Mouse (Mus musculus) lung, embryonic 14.5 days (tissue): ENCODE data around the gene Ablim1. TPM values are rescaled to one million over a fixed set of nuclear protein-coding genes. Genes with fewer than 3 reads are reported as not detected.

Experiments
- ATAC-seq: fragments of 200-750 bp; cut with Nextera tagmentation; 2 replicates; pipeline ENCODE4 v1.8.0; 2017; ENCODE audit warnings: mild to moderate bottlenecking, moderate TSS enrichment, moderate library complexity; ENCODE audit not compliant: insufficient read depth
- DNase-seq: peaks from one replicate; pipeline ENCODE4 v3.0.0-alpha.2; 2015
- H3K27ac ChIP-seq: fragments of 300-500 bp; sonication (generic); 2 replicates; pipeline ENCODE4 v1.5.1; 2014; ENCODE audit warnings: low read depth, mild to moderate bottlenecking, moderate library complexity
- H3K27me3 ChIP-seq: fragments of 300-500 bp; sonication (generic); 2 replicates; pipeline ENCODE4 v1.6.1; 2014; ENCODE audit warnings: low read length, control low read depth; ENCODE audit not compliant: insufficient read depth
- H3K36me3 ChIP-seq: fragments of 300-500 bp; sonication (generic); 2 replicates; pipeline ENCODE4 v1.6.1; 2014; ENCODE audit warnings: control low read depth; ENCODE audit not compliant: insufficient read depth
- H3K4me1 ChIP-seq: fragments of 300-500 bp; sonication (generic); 2 replicates; pipeline ENCODE4 v1.6.1; 2014; ENCODE audit warnings: antibody characterized with exemption, control low read depth; ENCODE audit not compliant: insufficient read depth
- H3K4me2 ChIP-seq: fragments of 300-500 bp; sonication (generic); 2 replicates; pipeline ENCODE4 v1.6.1; 2014; ENCODE audit warnings: mild to moderate bottlenecking
- H3K4me3 ChIP-seq: fragments of 300-500 bp; sonication (generic); 2 replicates; pipeline ENCODE4 v1.5.1; 2014; ENCODE audit warnings: low read depth, low read length
- H3K9ac ChIP-seq: fragments of 300-500 bp; sonication (generic); 2 replicates; pipeline ENCODE4 v1.6.1; 2014
- H3K9me3 ChIP-seq: fragments of 300-500 bp; sonication (generic); 2 replicates; pipeline ENCODE4 v1.6.1; 2016; ENCODE audit warnings: low read depth, low read length, control low read depth
- CTCF ChIP-seq: IDR thresholded peaks from 2 replicates; pipeline ENCODE4 v1.5.1; 2016; ENCODE audit warnings: antibody characterized with exemption, low read depth
- WGBS: fragments of 180-500 bp; shearing (Covaris S2); extraction: QIAGEN DNeasy Blood & Tissue Kit; methylation state at CpG from one replicate; pipeline ENCODE4 v1.1.7; 2014; 5-methylcytosine and 5-hydroxymethylcytosine counted together
- polyA plus RNA-seq: library from polyadenylated mRNA; unstranded; fragments of >200 nt; fragmentation: Nextera tagmentation; extraction: Ambion mirVana; gene quantifications from 2 replicates; pipeline ENCODE4 v1.2.1, GENCODE M21; 2014

Ablim1 gene
- polyA plus RNA-seq, 1 experiment from 2014 or later: 39.9 TPM

DNA sequence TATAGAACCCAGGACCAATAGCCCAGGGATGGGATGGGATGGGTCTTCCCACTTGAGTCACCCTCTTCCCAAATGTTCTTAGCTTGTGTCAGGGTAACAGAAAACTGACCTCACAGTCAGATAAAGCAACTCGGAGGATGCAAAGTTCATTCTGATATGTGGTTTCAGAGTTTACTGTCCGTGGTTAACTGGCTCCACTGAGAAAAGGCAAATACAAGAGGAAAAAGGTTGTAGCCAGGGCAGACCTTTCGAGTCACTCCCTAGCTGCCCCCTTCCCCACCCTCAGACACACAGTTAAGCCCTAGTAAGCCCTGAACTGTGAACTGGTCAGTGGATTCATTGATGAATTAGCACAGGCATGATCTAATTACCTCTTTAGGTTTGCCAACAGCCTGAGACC, 7.1 kb upstream of the Ablim1 start:
- no peak overlapping the region for H3K27ac ChIP-seq
- 71% methylated on average over 3 of the region's 3 CpGs for WGBS

DNA sequence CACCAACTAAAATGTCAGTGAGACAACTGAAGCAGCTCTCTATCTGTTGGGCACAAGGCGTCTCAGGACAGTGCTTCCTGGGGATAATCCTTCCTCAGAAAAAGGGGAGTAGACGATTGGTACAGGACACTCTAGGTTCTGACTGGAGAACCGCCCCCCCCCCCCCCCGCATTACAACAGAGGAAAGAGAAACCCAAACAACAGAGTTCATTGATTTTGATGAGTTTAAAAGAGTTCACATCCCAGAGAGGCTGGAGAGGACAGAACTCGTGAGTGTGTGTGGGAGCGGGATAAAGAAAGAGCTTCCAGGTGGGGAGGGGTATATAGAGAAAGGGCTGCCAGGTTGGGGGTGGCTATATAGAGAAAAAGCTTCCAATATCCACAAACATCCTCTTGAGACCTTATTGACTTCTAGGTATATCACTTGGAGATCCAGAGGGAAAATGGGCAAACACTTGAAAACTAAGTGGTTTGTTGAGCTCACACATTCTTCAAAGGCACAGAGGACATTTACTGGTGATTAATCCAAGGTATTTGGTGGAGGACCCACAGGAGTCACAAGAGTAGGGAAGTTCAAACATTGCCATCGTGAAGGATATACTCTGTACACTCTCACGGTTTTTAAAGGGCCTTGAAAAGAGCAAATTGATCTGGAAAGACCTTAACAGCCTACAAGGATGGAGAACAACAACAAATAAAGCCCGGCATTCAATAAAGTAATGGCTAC, 6.1 kb upstream of the Ablim1 start:
- Histone ChIP-seq H3K4me3 (no peak overlapping the region), H3K27me3 (no peaks in the 10 kb centered on the region; the same call in 1 of the 2 replicates), H3K4me1 (no peaks in the 10 kb centered on the region), H3K27ac (no peak overlapping the region), H3K4me2 (no peak overlapping the region), H3K36me3 (no peaks in the 10 kb centered on the region), H3K9me3 (no peaks in the 10 kb centered on the region), H3K9ac (no peak overlapping the region)
- TF ChIP-seq CTCF: no peak
- ATAC-seq (peak; percentile 47; the same call in 1 of the 2 replicates), DNase-seq (peak; percentile 44)
- 51% methylated on average over 9 of the region's 9 CpGs for WGBS

More for the DNA sequence above, 7.1 kb upstream of the Ablim1 start:
- H3K9ac ChIP-seq: no peak overlapping the region
- no peaks in the 10 kb centered on the region for H3K4me1 ChIP-seq
- H3K9me3 ChIP-seq: no peaks in the 10 kb centered on the region
- H3K27me3 ChIP-seq: no peaks in the 10 kb centered on the region; the same call in 1 of the 2 replicates
- TF ChIP-seq CTCF: no peak
- ATAC-seq (no peak), DNase-seq (no peak)
- no peak overlapping the region for H3K4me2 ChIP-seq
- H3K36me3 ChIP-seq: no peaks in the 10 kb centered on the region
- H3K4me3 ChIP-seq: no peak overlapping the region

DNA sequence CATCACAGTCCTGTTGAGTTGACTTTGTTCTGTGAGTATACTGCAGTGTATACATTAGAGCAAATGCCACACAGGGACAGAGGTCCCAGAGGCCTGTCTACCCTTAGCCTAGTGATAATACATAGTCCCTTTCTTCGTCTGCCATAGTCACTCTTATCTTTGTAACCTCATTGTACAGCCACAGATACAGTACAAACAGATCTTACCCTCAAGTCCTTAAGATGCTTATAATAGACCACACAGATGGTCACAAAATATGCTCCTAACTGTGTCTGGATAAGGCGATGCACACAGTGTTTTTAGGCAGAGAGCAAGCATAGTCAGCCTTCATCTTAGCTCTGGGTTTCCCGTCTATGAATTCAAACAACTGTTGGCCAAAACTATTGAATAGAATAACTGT, 1.9 kb upstream of the Ablim1 start:
- H3K27me3 ChIP-seq: peaks cover 16% of the 10 kb centered on the region
- no peaks in the 10 kb centered on the region for H3K4me1 ChIP-seq
- ATAC-seq (no peak), DNase-seq (no peak)
- H3K4me3 ChIP-seq: no peak overlapping the region
- no peaks in the 10 kb centered on the region for H3K36me3 ChIP-seq
- no peak overlapping the region for H3K9ac ChIP-seq
- no peak overlapping the region for H3K27ac ChIP-seq
- 81% methylated on average over 3 of the region's 3 CpGs for WGBS
- no peaks in the 10 kb centered on the region for H3K9me3 ChIP-seq
- no peak overlapping the region for H3K4me2 ChIP-seq
- no peak for TF ChIP-seq CTCF

DNA sequence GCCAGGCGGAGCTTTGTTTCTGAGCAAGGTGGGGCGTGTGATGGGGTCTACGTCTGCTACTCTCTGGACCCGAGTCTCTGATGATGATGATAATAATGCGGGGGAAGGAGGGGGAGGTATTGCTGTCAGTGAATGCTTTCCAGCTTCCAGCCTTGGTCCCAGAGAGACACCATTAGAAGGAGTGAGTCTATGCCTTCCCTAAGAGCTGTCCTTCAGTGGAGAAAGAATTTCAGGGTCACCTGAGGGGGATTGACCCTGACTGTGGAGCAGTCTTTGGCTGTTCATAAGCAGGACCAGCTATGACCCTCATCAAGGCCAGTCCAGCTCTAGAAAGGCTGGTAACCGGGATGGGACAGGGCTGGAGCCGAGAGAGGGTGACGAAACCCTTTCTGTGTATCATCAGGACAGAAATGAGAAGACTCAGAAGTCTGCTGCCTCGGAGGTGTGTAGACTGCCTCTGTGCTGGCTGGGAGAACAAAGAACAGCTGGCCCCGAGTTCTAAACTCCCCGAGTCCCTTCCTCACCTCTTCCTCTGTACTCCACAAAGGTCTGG, 370 bp upstream of the Ablim1 start:
- DNase-seq: no peak
- WGBS: 36% methylated on average over 11 of the region's 11 CpGs
- TF ChIP-seq CTCF: no peak
- Histone ChIP-seq H3K4me3 (peak overlapping the region; percentile 49), H3K27me3 (peaks cover 16% of the 10 kb centered on the region), H3K4me2 (peak overlapping the region; percentile 94), H3K4me1 (no peaks in the 10 kb centered on the region), H3K27ac (no peak overlapping the region), H3K9me3 (no peaks in the 10 kb centered on the region), H3K9ac (peak overlapping the region; percentile 62), H3K36me3 (no peaks in the 10 kb centered on the region)
- 0 out of 2 replicates have a peak, but pooled peaks have one; percentile 11 for ATAC-seq

DNA sequence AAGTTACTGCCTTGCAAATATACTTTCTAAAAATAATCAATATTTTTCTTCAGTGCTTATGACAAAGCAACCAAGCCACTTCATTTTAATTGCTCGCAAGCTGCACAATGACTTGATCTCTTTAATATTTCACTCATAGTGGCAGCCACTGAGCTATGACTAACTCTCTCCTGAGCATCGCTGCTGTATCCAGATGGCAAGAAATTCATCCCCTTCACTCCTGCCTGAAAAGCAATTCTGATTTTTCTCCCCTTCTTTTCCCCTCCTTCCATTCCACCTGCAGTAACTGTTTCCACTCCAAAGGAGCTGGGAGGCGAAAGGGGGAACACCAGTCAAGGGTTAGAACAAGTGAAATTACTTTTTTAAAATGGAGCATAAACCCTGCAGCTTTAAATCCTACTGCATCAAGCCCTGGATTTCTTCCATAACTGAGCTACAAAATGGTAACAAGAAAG, 801 bp downstream of the Ablim1 start:
- H3K9me3 ChIP-seq: no peaks in the 10 kb centered on the region
- no peak overlapping the region; the same call in 1 of the 2 replicates for H3K9ac ChIP-seq
- WGBS: 62% methylated on average over 3 of the region's 3 CpGs
- no peak for TF ChIP-seq CTCF
- peak overlapping the region; percentile 49 for H3K4me3 ChIP-seq
- no peak overlapping the region for H3K27ac ChIP-seq
- peak overlapping the region; percentile 94 for H3K4me2 ChIP-seq
- H3K4me1 ChIP-seq: no peaks in the 10 kb centered on the region
- DNase-seq: no peak
- peaks cover 16% of the 10 kb centered on the region for H3K27me3 ChIP-seq
- ATAC-seq: no peak
- no peaks in the 10 kb centered on the region for H3K36me3 ChIP-seq

DNA sequence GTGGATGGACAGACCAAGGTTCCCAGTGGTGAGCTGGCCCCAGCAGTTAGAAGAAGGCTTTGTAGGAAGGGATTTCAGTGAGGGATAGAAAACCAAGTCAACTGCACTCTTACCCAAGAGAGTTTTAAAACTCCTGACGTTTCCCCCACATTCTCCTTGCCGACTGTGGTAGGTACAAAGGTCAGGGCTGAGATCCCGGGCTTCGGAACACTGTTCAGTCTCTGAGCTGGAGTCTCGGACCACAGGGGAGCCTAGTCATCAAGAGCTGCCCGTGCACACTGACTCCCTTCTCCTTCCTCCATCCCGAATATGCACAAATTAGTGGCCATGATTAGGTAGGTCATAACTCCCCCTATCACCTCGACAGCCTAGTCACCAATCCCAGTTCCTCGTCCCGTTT, 1.5 kb downstream of the Ablim1 start:
- DNase-seq (no peak), ATAC-seq (no peak)
- Histone ChIP-seq H3K36me3 (no peaks in the 10 kb centered on the region), H3K27me3 (peaks cover 16% of the 10 kb centered on the region), H3K9ac (no peak overlapping the region), H3K9me3 (no peaks in the 10 kb centered on the region), H3K4me1 (no peaks in the 10 kb centered on the region), H3K27ac (no peak overlapping the region), H3K4me2 (no peak overlapping the region), H3K4me3 (no peak overlapping the region)
- TF ChIP-seq CTCF: no peak
- 63% methylated on average over 10 of the region's 10 CpGs for WGBS

DNA sequence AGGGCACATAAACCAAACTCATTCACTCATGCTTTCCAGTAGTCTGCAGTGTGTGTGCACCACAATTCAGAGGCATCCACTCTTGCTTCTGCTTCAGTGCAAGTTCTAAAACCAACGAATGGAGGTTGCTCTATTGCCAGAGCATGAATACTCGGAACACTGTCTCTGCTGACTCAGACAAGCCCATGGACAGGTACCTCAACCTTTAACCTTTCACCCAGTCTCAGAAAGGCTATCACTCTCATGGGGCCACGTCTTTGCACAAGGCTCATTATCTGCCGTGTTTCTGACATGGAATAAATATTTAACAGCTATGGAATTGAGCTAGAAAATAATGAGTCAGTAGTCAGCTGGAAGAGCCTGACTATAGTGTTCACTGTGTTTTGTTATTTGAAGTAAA, 4.7 kb downstream of the Ablim1 start:
- WGBS: 45% methylated on average over 4 of the region's 4 CpGs
- no peaks in the 10 kb centered on the region for H3K9me3 ChIP-seq

More for the DNA sequence above, 4.7 kb downstream of the Ablim1 start:
- DNase-seq (no peak), ATAC-seq (no peak)
- Histone ChIP-seq H3K9ac (no peak overlapping the region), H3K4me2 (no peak overlapping the region), H3K4me1 (no peaks in the 10 kb centered on the region), H3K4me3 (no peak overlapping the region), H3K27ac (no peak overlapping the region), H3K36me3 (no peaks in the 10 kb centered on the region), H3K27me3 (peaks cover 12% of the 10 kb centered on the region)
- TF ChIP-seq CTCF: no peak
